Mouse (Mus musculus) frontal cortex, postnatal 10 days (tissue): ENCODE measurements around the gene Nbl1.

Experiments
- DNase-seq, 2 experiments: peaks; one replicate each; pipeline ENCODE4 v3.0.0; 2022; ENCODE audit warnings: low spot score in 2 of 2, mixed read lengths in 1 of 2

Gene Nbl1

DNA sequence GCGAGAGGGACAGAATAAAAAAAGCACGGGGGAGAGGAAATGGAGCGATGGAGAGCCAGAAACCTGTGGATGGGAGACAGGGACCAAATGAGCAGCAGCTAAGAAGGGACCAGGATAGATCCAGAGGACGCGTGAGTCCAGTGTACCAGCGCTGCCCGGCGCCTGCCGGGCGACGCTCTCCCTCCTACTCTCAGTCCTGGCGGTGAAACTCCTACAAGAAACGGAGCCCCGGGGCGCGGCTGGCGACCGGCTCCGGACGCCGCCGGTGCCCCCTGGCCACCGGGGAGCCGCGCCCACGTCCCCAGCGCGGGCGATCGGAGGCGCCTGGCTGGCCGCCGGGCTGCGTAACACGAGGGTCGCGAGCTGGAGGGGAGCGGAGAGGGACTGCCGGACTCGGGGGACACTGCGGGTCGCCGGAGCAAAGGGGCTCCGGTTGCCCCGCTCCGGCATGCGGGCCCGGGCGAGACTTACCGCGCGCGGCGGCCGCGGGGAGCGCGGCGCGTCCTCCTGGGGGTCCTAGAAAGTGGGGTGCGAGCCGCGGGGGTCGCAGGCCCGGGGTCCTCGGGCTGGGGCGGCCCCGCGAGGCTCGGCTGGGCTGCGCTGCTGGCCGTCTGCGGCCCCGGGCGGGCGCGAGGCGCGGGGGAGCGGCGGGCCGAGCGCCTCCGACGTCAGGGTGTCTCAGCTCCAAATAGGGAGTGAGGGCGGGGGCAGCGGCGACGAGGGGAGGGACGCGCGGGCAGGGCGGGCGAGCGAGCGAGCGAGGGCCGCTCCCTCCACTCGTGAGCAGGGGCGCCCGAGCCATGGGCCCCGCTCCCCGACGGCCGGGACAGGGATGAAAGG lies at the start of gene Nbl1:
Nbl1 (minus strand) TSS at position 638 of the 840 bp plus-strand sequence.
- DNase-seq = no peak

- DNase-seq = no peak
Measured at GRCm38 (mm10) chr4:139141785-139142184, 49.0 kb upstream of the Nbl1 start.

- no peak for DNase-seq
Measured at GRCm38 (mm10) chr4:139140267-139140666, 47.5 kb upstream of the Nbl1 start.

DNA sequence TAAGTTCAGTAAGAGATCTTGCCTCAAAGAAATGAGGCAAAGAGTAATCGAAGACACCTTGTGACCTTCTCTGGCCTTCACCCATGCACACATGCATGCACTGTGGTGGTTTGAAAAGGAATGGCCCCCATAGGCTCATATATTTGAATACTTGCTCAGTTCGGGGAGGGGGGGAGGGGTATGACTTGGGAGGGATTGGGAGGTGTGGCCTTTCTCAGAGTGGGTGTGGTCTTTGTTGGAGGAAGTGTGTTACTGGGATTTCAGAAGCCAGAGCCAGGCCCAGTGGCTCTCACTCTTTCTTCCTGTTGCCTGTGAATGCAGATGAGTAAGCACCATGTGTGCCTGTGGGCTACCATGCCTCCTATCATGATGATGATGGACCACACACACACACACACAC lies 43.2 kb upstream of the Nbl1 start:
- no peak for DNase-seq

- DNase-seq = no peak
Measured at GRCm38 (mm10) chr4:139133109-139133508, 40.3 kb upstream of the Nbl1 start.

DNA sequence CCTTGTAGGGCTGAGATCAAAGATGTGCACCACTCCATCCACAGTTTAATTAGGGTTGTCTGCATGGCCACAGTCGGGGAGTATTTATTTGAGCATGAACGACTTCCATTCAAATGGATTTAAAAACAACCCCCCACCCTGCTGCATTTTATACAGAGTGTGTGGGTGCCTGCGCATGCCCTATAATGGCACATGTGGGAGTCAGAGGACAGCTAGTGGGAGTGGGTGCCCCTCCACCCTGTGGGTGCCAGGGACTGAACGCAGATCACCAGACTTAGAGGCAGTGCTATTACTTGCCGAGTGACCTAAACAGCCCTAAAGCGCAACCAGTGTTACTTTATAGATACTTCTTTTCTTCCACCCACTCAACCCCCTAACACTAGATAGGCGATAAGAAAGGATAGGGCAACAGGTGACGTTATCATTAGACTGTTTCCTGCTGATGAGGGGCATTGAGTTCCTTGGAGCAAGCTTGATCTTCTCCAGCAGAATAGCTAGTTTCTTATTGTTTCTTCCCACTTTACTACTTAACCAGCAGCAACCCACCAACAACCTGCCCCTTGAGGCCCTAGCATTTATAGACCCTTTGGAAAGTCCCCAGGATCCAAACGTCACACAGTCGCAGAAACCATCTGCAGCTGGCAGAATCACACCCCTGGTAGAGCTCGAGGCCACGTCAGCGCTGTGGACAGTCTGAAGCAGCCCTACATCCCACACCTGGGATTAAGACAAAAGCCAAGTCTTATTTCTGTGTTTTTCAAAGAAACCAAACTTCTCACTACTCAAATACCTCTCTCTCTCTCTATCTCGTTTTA lies 39.3 kb upstream of the Nbl1 start:
- DNase-seq = peak in 1 of 2 experiments; percentile 13

GRCm38 (mm10) chr4:139130701-139131549 lies 38.1 kb upstream of the Nbl1 start, which contains the start of gene Minos1:
Gene Minos1 (minus strand): TSS chr4:139131113.
- peak; percentile 97 to 98 for DNase-seq

DNA sequence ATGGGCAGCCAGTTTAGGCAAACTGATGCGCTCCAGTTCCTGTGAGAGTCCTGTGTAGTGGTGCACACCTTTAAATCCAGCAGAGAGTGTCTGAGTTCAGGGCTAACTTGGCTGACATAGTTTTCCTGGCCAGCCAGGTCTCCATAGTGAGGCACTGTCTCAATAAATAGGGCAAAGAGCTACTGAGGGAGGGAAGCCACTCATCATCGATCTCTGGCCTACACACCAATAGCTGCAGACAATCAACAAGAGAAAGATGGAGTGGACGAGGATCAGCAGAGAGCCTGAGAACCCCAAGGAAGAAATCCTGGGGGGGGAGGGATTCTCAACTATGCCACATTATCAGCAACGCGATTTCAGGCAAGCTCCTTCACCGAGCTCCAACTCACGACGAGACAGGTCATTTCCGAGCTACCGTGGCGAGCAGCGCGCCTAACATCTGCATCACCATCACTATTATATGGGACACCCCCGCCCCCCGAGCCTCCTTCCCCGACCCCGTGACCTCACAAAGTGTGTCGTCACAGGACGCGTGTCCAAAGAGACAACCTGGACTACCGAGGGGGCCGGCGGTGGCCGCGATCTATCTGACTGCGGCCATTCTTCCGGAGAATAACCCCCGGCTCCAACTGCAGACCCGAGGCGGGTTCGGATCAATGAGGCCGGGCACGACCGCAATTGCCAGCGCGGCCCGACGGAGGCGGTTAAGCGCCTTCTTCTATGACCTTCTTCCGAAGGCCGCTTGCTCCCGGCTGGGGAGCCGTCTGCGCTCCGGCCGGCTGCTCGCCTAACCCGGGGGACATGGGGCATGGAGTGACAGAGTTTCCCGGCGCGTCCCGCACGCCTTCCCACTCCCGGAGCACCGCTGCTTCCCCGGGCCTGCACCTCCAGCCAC lies 37.3 kb upstream of the Nbl1 start:
- DNase-seq = peak; percentile 22 to 44

- DNase-seq = no peak
Measured at GRCm38 (mm10) chr4:139126475-139126874, 33.7 kb upstream of the Nbl1 start.

GRCm38 (mm10) chr4:139124940-139125339 lies 32.1 kb upstream of the Nbl1 start:
- no peak for DNase-seq

- no peak for DNase-seq
Measured at GRCm38 (mm10) chr4:139122557-139122956, 29.8 kb upstream of the Nbl1 start.

DNA sequence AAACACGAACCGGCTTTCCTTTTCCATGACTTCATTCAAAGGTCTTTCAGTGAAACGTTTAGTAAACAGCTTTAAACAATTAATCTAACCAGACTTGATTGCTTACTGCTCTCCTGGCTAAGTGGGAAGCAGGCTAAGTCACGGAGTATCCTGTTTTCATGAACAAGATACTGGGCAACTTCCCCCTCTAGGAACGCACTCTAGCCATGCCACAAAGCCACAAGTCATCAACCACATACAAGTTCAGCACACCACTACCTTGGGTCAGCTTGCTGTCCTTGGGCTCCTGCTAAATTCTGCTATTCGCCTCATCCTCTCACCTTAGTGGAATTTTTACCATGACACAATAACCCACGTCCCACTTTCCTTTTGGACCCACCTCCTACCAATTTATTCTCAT lies 28.2 kb upstream of the Nbl1 start:
- no peak for DNase-seq

GRCm38 (mm10) chr4:139120281-139120814 lies 27.6 kb upstream of the Nbl1 start:
- no peak for DNase-seq

- DNase-seq = no peak
Measured at GRCm38 (mm10) chr4:139116356-139117063, 23.7 kb upstream of the Nbl1 start.

GRCm38 (mm10) chr4:139115721-139116120 lies 22.9 kb upstream of the Nbl1 start:
- DNase-seq = no peak

DNA sequence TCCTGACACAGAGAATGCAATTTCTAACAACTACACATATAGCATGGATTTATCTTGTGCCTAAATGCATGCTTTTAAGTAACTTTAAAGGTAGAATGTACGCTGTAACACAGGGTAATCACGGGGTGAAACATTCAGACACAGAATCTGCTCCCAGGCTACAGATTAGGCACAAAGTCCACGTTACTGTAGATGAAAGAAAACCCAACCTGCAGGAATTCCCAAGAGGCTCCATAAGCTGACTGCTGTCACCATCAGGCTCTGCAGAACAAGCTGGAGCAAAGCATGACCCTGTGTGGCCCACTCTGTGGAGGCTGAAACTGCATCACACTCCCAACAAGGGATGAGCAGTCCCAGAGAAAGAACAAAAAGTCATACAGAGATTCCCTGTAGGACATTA lies 19.7 kb upstream of the Nbl1 start:
- no peak for DNase-seq

DNA sequence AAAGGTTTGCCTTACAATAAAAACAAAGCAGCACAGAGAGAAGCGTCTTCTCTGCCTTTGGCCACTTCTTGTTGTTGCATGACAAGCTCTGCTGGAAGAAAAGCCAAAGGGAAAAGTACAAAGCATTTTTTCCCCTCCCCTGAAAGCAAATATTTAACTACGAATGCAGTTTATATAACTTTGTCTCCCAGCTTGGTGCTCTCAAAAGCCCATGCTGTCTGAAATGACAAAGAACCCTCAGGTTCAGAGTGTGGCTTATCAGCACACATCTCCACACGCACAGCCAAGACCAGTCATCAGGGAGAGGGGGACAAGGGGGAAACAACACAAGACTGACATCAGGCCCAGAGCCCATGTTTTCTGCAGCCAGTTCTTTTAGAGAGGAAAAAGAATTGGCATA lies 18.6 kb upstream of the Nbl1 start:
- DNase-seq = no peak

DNA sequence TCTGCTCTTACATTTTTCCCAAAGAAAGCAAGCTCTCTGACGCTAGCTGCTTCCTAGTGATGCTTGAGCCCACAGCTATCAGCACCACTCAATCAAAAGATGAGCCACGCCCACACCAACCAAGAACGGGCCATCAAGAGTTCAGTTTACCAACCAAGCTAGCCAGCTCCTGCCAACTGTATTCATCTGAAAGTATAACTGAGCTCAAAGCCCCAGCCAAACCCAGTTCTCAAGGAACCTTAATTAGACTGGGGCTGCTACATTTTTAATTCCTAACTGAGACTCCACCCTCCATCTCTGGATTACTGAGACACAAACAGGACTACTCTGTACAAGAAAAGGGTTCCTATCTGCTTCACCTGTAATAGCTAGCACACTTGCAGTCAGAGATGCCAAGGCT lies 18.1 kb upstream of the Nbl1 start:
- no peak for DNase-seq

DNA sequence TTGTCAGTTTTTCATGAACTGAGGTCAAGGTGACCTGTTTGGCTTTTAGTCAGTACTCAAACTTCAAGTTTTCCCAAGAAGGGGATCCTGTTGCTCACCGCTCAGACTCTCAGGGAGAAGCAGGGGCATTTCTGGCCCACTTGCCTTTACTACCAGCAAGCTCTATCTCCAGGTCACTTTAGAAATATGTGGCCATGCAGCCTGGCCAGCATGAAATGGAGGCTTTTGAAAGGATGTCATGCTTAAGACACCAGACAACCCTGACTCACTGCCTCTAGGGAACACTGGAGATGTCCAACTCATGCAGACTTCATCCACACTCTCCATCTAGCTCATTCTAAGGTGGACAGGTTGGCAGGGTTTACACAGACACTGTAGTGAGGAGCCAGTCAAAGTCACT lies 12.7 kb upstream of the Nbl1 start:
- DNase-seq = no peak

DNA sequence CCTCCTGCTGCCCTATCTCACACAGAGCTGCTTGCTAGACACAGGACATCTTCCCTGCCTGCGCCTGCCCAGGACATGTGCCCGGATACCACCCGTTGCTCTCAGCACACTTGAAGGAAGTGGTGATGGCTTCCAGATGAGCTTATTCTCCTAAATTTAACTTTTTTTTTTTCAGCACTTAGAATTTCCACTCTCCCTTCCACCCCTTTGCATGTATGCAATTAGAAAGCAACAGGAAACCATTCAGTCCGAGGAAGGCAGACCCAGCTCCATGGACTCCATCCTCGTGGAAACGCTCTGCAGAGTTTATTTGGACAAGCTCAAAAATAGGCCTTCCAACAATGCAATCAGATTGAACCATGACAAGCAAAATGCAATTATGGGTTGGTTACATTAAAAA lies 8.8 kb upstream of the Nbl1 start:
- DNase-seq = no peak
